Mouse (Mus musculus): ENCODE results near the gene Gm42688.

The Gm42688 gene

GRCm38 (mm10) chr6:83084477-83084876 lies 16.9 kb upstream of the Gm42688 start:
- DNase-seq (ENCODE audit: low read depth, low spot score), result no peak

GRCm38 (mm10) chr6:83086121-83087035 lies 15.0 kb upstream of the Gm42688 start, which contains the start of gene Lbx2:
Gene Lbx2 (plus strand): TSS chr6:83086367.
- no peak for DNase-seq (ENCODE audit: low read depth, low spot score)

GRCm38 (mm10) chr6:83087205-83087925 lies 14.1 kb upstream of the Gm42688 start:
- DNase-seq (ENCODE audit: low read depth, low spot score), result no peak

- DNase-seq (ENCODE audit: low read depth, low spot score), result no peak
Measured at GRCm38 (mm10) chr6:83087926-83088260, 13.5 kb upstream of the Gm42688 start.

GRCm38 (mm10) chr6:83092416-83093127 lies 8.8 kb upstream of the Gm42688 start:
- no peak for DNase-seq (ENCODE audit: low read depth, low spot score)

GRCm38 (mm10) chr6:83095968-83096367 lies 5.4 kb upstream of the Gm42688 start:
- no peak for DNase-seq (ENCODE audit: low read depth, low spot score)

- DNase-seq (ENCODE audit: low read depth, low spot score), result no peak
Measured at GRCm38 (mm10) chr6:83098411-83098810, 3.0 kb upstream of the Gm42688 start.

- DNase-seq (ENCODE audit: low read depth, low spot score), result no peak
Measured at GRCm38 (mm10) chr6:83101688-83102556, 505 bp downstream of the Gm42688 start.

GRCm38 (mm10) chr6:83103130-83103650 lies 1.8 kb downstream of the Gm42688 start:
- DNase-seq (ENCODE audit: low read depth, low spot score), result no peak

GRCm38 (mm10) chr6:83104158-83104557 lies 2.7 kb downstream of the Gm42688 start:
- no peak for DNase-seq (ENCODE audit: low read depth, low spot score)

GRCm38 (mm10) chr6:83107566-83108400 lies 6.4 kb downstream of the Gm42688 start:
- peak; percentile 73 for DNase-seq (ENCODE audit: low read depth, low spot score)

GRCm38 (mm10) chr6:83108762-83109668 lies 7.6 kb downstream of the Gm42688 start, which contains the start of gene Mrpl53:
Gene Mrpl53 (plus strand): TSS chr6:83109040.
- DNase-seq (ENCODE audit: low read depth, low spot score), result no peak

GRCm38 (mm10) chr6:83111510-83112136 lies 10.2 kb downstream of the Gm42688 start:
- no peak for DNase-seq (ENCODE audit: low read depth, low spot score)

GRCm38 (mm10) chr6:83115011-83115671 lies 13.7 kb downstream of the Gm42688 start, which contains the start of gene Mogs:
Gene Mogs (plus strand): TSS chr6:83115496.
- peak; percentile 74 for DNase-seq (ENCODE audit: low read depth, low spot score)

GRCm38 (mm10) chr6:83115682-83116372 lies 14.4 kb downstream of the Gm42688 start:
- no peak for DNase-seq (ENCODE audit: low read depth, low spot score)

- no peak for DNase-seq (ENCODE audit: low read depth, low spot score)
Measured at GRCm38 (mm10) chr6:83116373-83117164, 15.2 kb downstream of the Gm42688 start.

GRCm38 (mm10) chr6:83117165-83117438 lies 15.7 kb downstream of the Gm42688 start:
- DNase-seq (ENCODE audit: low read depth, low spot score), result no peak

All from c-Kit-negative CD71-positive TER-119-positive erythroid progenitor cells, embryonic 14.5 days (primary cell).